Mouse (Mus musculus): ENCODE data around the gene Phka2.

GRCm38 (mm10) chrX:160471257-160471786, 30.6 kb upstream of the Phka2 start:
- no peak for TF ChIP-seq CHD2 (IDR thresholded peaks at IDR 0.05; ENCODE audit: low read length)
- TF ChIP-seq JUND (IDR thresholded peaks at IDR 0.05; ENCODE audit: low read depth, low read length) = no peak
- no peak for TF ChIP-seq POLR2A (IDR thresholded peaks at IDR 0.05; ENCODE audit: control insufficient read depth in 1 of 2, insufficient read depth in 1 of 2, low read depth in 1 of 2, low read length in 2 of 2, poor library complexity in 1 of 2)
- no peak for TF ChIP-seq CTCF (IDR thresholded peaks at IDR 0.05 in 2 of 3, conservative IDR thresholded peaks at IDR 0.05 in 1 of 3; ENCODE audit: control insufficient read depth in 1 of 3, insufficient read depth in 1 of 3, low read depth in 2 of 3, low read length in 3 of 3, poor library complexity in 1 of 3, severe bottlenecking in 1 of 3)
- TF ChIP-seq USF1 (IDR thresholded peaks at IDR 0.05; ENCODE audit: low read depth, low read length) = no peak
- TF ChIP-seq MAX (IDR thresholded peaks at IDR 0.05; ENCODE audit: low read length) = no peak
- TF ChIP-seq ETS1 (IDR thresholded peaks at IDR 0.05; ENCODE audit: low read depth, low read length) = no peak
